Mouse (Mus musculus) adrenal gland, postnatal 36 days (tissue): ENCODE measurements around the gene Car15. TPM values are rescaled to one million over a fixed set of nuclear protein-coding genes. Genes with fewer than 3 reads are reported as not detected.

Experiments used
- DNase-seq, 2 experiments: peaks; one replicate each; pipeline ENCODE4 v3.0.0; 2021; ENCODE audit warnings: mixed read lengths in 1 of 2
- long read RNA-seq, 2 experiments: library from polyadenylated mRNA; stranded (forward); transcript quantifications; one replicate each; pipeline ENCODE4 v2.0.0; 2021; ENCODE audit warnings: borderline sequencing depth in 2 of 2
- total RNA-seq, 2 experiments: library from RNA; stranded (reverse); gene quantifications; 2 replicates each; pipeline ENCODE4 v1.2.3; 2021

The Car15 gene
- 1 to 10 TPM; 1.7 to 2.3 TPM for total RNA-seq
- long read RNA-seq, experiment 1: 0 reads
- long read RNA-seq, experiment 2: 0 reads

GRCm38 (mm10) chr16:17838051-17838450 is at the start of gene Car15:
Gene Car15 (minus strand): TSS chr16:17838364.
- DNase-seq: no peak

- no peak for DNase-seq
Observed at GRCm38 (mm10) chr16:17884116-17884515, 46.0 kb upstream of the Car15 start.

- DNase-seq: no peak
Observed at GRCm38 (mm10) chr16:17882196-17882595, 44.0 kb upstream of the Car15 start.

- no peak for DNase-seq
Observed at GRCm38 (mm10) chr16:17879571-17879970, 41.4 kb upstream of the Car15 start.

GRCm38 (mm10) chr16:17876096-17876495 is 37.9 kb upstream of the Car15 start:
- no peak for DNase-seq

- no peak for DNase-seq
Observed at GRCm38 (mm10) chr16:17875174-17875573, 37.0 kb upstream of the Car15 start.

- DNase-seq: no peak
Observed at GRCm38 (mm10) chr16:17872995-17873394, 34.8 kb upstream of the Car15 start.

- no peak for DNase-seq
Observed at GRCm38 (mm10) chr16:17871248-17871647, 33.1 kb upstream of the Car15 start.

- DNase-seq: no peak
Observed at GRCm38 (mm10) chr16:17865770-17866169, 27.6 kb upstream of the Car15 start.

GRCm38 (mm10) chr16:17865293-17865692 is 27.1 kb upstream of the Car15 start:
- no peak for DNase-seq

- no peak for DNase-seq
Observed at GRCm38 (mm10) chr16:17858592-17858991, 20.4 kb upstream of the Car15 start.

GRCm38 (mm10) chr16:17857157-17857556 is 19.0 kb upstream of the Car15 start:
- no peak for DNase-seq

- no peak for DNase-seq
Observed at GRCm38 (mm10) chr16:17853263-17853662, 15.1 kb upstream of the Car15 start.

- no peak for DNase-seq
Observed at GRCm38 (mm10) chr16:17851860-17852259, 13.7 kb upstream of the Car15 start.

GRCm38 (mm10) chr16:17851331-17851730 is 13.2 kb upstream of the Car15 start:
- DNase-seq: no peak

- DNase-seq: no peak
Observed at GRCm38 (mm10) chr16:17849486-17849885, 11.3 kb upstream of the Car15 start.

- DNase-seq: peak in 1 of 2 experiments; percentile 46
Observed at GRCm38 (mm10) chr16:17848928-17849327, 10.8 kb upstream of the Car15 start.

GRCm38 (mm10) chr16:17848431-17848830 is 10.3 kb upstream of the Car15 start:
- no peak for DNase-seq

GRCm38 (mm10) chr16:17843701-17844365 is 5.7 kb upstream of the Car15 start:
- DNase-seq: no peak

- no peak for DNase-seq
Observed at GRCm38 (mm10) chr16:17842437-17842836, 4.3 kb upstream of the Car15 start.

GRCm38 (mm10) chr16:17839976-17840375 is 1.8 kb upstream of the Car15 start:
- no peak for DNase-seq

- no peak for DNase-seq
Observed at GRCm38 (mm10) chr16:17835481-17835880, 2.7 kb downstream of the Car15 start.

- no peak for DNase-seq
Observed at GRCm38 (mm10) chr16:17834543-17834942, 3.6 kb downstream of the Car15 start.

GRCm38 (mm10) chr16:17833681-17834399 is 4.3 kb downstream of the Car15 start:
- peak; percentile 25 to 36 for DNase-seq
